Comparison of ENCODE assay signal across 22 mouse cellular contexts in the genomic region with DNA sequence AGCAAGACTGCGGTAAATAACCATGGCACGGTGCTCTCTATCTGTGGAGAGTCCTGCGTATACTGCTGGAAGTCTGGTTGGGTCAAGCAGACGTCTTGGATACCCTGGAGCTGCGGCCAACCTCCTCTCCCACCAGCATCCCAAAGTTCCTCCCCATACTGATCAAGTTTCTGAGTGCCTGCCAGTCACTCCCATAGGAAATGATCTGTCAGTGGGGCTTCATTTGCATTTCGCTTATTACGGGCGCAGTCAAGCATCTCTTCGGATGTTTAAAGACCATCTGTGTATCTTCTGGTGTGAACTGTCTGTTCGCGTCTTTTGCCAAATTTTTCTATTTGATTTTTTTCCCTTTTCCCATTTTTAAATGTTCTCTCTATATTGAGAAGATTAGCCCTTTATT. TPM values are rescaled to one million over a fixed set of nuclear protein-coding genes. Genes with fewer than 3 reads are reported as not detected.
DNase-seq lines count a peak whose midpoint lies in the region; ATAC-seq and TF ChIP-seq lines count a peak whose summit lies in the region.
"Had no signal": no experiment of that assay in that cellular context is flagged by ENCODE, and none has a peak within 500 bp of the region (broad histone marks: within the 10 kb centered on the region; RNA-seq: fewer than 3 reads in every experiment).

No protein-coding gene starts in this region.

- no peak overlapping the region for H3K4me3 ChIP-seq in forebrain, embryonic 15.5 days
- no peak overlapping the region for H3K4me3 ChIP-seq in forebrain, embryonic 11.5 days (ENCODE audit: low read depth, low read length)
- H3K4me3 ChIP-seq in midbrain, postnatal 0 days (ENCODE audit: low read depth, low read length) = no peak overlapping the region
- H3K4me3 ChIP-seq in midbrain, embryonic 14.5 days (replicated peaks; ENCODE audit: low read depth, low read length) = no peak overlapping the region
- H3K4me3 ChIP-seq: embryonic facial prominence, embryonic 12.5 days; hindbrain, embryonic 13.5 days; intestine, embryonic 15.5 days had no signal

- H3K4me2 ChIP-seq in forebrain, embryonic 15.5 days (replicated peaks) = peak overlapping the region; percentile 24; the same call in 1 of the 2 replicates
- H3K4me2 ChIP-seq in forebrain, embryonic 11.5 days (ENCODE audit: low read depth, low read length, severe bottlenecking) = no peak overlapping the region
- H3K4me2 ChIP-seq in midbrain, postnatal 0 days (ENCODE audit: low read depth, low read length, poor library complexity, severe bottlenecking) = no peak overlapping the region
- no peak overlapping the region for H3K4me2 ChIP-seq in midbrain, embryonic 14.5 days (ENCODE audit: low read length)

- no peak overlapping the region for H3K9ac ChIP-seq in forebrain, embryonic 15.5 days (replicated peaks)
- H3K9ac ChIP-seq in forebrain, embryonic 11.5 days (ENCODE audit: low read length) = no peak overlapping the region
- no peak overlapping the region for H3K9ac ChIP-seq in midbrain, postnatal 0 days (replicated peaks; ENCODE audit: low read length, poor library complexity, severe bottlenecking)
- H3K9ac ChIP-seq in midbrain, embryonic 14.5 days (replicated peaks; ENCODE audit: low read length) = no peak overlapping the region
- H3K9ac ChIP-seq: embryonic facial prominence, embryonic 12.5 days; hindbrain, embryonic 13.5 days; intestine, embryonic 15.5 days had no signal

- H3K9me3 ChIP-seq in forebrain, embryonic 15.5 days = no peaks in the 10 kb centered on the region
- H3K9me3 ChIP-seq in forebrain, embryonic 11.5 days (ENCODE audit: control insufficient read depth, low read length) = no peaks in the 10 kb centered on the region
- H3K9me3 ChIP-seq in midbrain, postnatal 0 days (ENCODE audit: low read length) = no peaks in the 10 kb centered on the region
- H3K9me3 ChIP-seq in midbrain, embryonic 14.5 days (ENCODE audit: control insufficient read depth, low read length) = no peaks in the 10 kb centered on the region
- H3K9me3 ChIP-seq: embryonic facial prominence, embryonic 12.5 days; heart, embryonic 13.5 days; hindbrain, embryonic 13.5 days; intestine, embryonic 15.5 days had no signal

- no peaks in the 10 kb centered on the region for H3K36me3 ChIP-seq in forebrain, embryonic 15.5 days
- no peaks in the 10 kb centered on the region for H3K36me3 ChIP-seq in forebrain, embryonic 11.5 days (ENCODE audit: control insufficient read depth, insufficient read depth, low read length)
- peaks cover 14% of the 10 kb centered on the region; the same call in 1 of the 2 replicates for H3K36me3 ChIP-seq in midbrain, postnatal 0 days (ENCODE audit: insufficient read depth, low read length)
- H3K36me3 ChIP-seq in midbrain, embryonic 14.5 days (ENCODE audit: control insufficient read depth, insufficient read depth, low read length) = peaks cover 11% of the 10 kb centered on the region
- H3K36me3 ChIP-seq: embryonic facial prominence, embryonic 12.5 days; intestine, embryonic 15.5 days had no signal

- H3K27ac ChIP-seq in forebrain, embryonic 15.5 days (replicated peaks) = peak overlapping the region; percentile 24
- H3K27ac ChIP-seq in forebrain, embryonic 11.5 days (ENCODE audit: low read depth, low read length) = no peak overlapping the region
- no peak overlapping the region for H3K27ac ChIP-seq in midbrain, postnatal 0 days (ENCODE audit: low read depth, low read length)
- no peak overlapping the region for H3K27ac ChIP-seq in midbrain, embryonic 14.5 days (replicated peaks; ENCODE audit: low read depth, low read length)
- H3K27ac ChIP-seq: embryonic facial prominence, embryonic 12.5 days; heart, embryonic 13.5 days; hindbrain, embryonic 13.5 days; intestine, embryonic 15.5 days had no signal

- WGBS in forebrain, embryonic 15.5 days = 47% methylated on average over 11 of the region's 11 CpGs
- 58% methylated on average over 11 of the region's 11 CpGs for WGBS in forebrain, embryonic 11.5 days
- WGBS in midbrain, postnatal 0 days = 60% methylated on average over 11 of the region's 11 CpGs
- 52% methylated on average over 11 of the region's 11 CpGs for WGBS in midbrain, embryonic 14.5 days

- ATAC-seq in forebrain, embryonic 15.5 days (replicated peaks) = peak; percentile 58
- no peak for ATAC-seq in forebrain, embryonic 11.5 days (replicated peaks; ENCODE audit: low FRiP score)
- ATAC-seq in midbrain, postnatal 0 days (ENCODE audit: low FRiP score) = no peak
- ATAC-seq in midbrain, embryonic 14.5 days (ENCODE audit: low FRiP score, low TSS enrichment) = no peak
- ATAC-seq: intestine, embryonic 15.5 days had no signal

- peaks cover 17% of the 10 kb centered on the region for H3K4me1 ChIP-seq in forebrain, embryonic 15.5 days
- H3K4me1 ChIP-seq in forebrain, embryonic 11.5 days (replicated peaks; ENCODE audit: control insufficient read depth, insufficient read depth, low read length) = 0 out of 2 replicates have a peak, but pooled peaks cover 1% of the 10 kb centered on the region
- no peaks in the 10 kb centered on the region for H3K4me1 ChIP-seq in midbrain, postnatal 0 days (ENCODE audit: insufficient read depth, low read length)
- no peaks in the 10 kb centered on the region for H3K4me1 ChIP-seq in midbrain, embryonic 14.5 days (ENCODE audit: control insufficient read depth, insufficient read depth, low read length)

- TF ChIP-seq CTCF in midbrain, postnatal 0 days (IDR thresholded peaks at IDR 0.05) = no peak

- DNase-seq in forebrain, embryonic 11.5 days (ENCODE audit: low spot score) = no peak
- peak; percentile 54 to 76 for DNase-seq in layer of hippocampus, adult 18-20 months (ENCODE audit: low spot score in 2 of 2)
- no peak for DNase-seq in layer of hippocampus, postnatal 10 days (ENCODE audit: low spot score in 2 of 2)
- DNase-seq in midbrain, postnatal 0 days (ENCODE audit: low spot score) = peak; percentile 10
- no peak for DNase-seq in midbrain, embryonic 14.5 days
- DNase-seq in urinary bladder, postnatal 36 days (ENCODE audit: low spot score in 2 of 2) = no peak
- DNase-seq: adrenal gland, adult 8-10 months; adrenal gland, postnatal 36 days; cerebellum, adult 11-12 months; cerebellum, adult 9-11 months; gastrocnemius, postnatal 36 days; heart, adult 11 months; heart, postnatal 4 days; kidney, adult 18-20 months had no signal

- no peaks in the 10 kb centered on the region for H3K27me3 ChIP-seq in forebrain, embryonic 15.5 days
- H3K27me3 ChIP-seq in forebrain, embryonic 11.5 days (ENCODE audit: control insufficient read depth, insufficient read depth, low read length) = no peaks in the 10 kb centered on the region
- no peaks in the 10 kb centered on the region for H3K27me3 ChIP-seq in midbrain, postnatal 0 days (ENCODE audit: insufficient read depth, low read length)
- H3K27me3 ChIP-seq in midbrain, embryonic 14.5 days (ENCODE audit: control insufficient read depth, insufficient read depth, low read length) = no peaks in the 10 kb centered on the region
- H3K27me3 ChIP-seq: heart, embryonic 13.5 days; hindbrain, embryonic 13.5 days; intestine, embryonic 15.5 days had no signal

RNA-seq across cellular contexts. Expression of a gene that starts 18.7 kb away (rescaled TPM):
- 19.3 and 22.7 TPM in 2 replicates for polyA plus RNA-seq in forebrain, embryonic 15.5 days (2015; fragmentation: Nextera tagmentation; extraction: Ambion mirVana)
- 18.2 and 19.6 TPM in 2 replicates for polyA plus RNA-seq in forebrain, embryonic 11.5 days (2014; fragmentation: Nextera tagmentation; extraction: Ambion mirVana)
- 100 to 1,000 TPM; 142 to 147 TPM for total RNA-seq in layer of hippocampus, adult 18-20 months (2021)
- total RNA-seq in layer of hippocampus, postnatal 10 days (2021) = 100 to 1,000 TPM; 103 to 110 TPM
- total RNA-seq in midbrain, postnatal 0 days (2014; rRNA removed) = 59.1 and 68.4 TPM in 2 replicates
- 33.9 and 40.7 TPM in 2 replicates for polyA plus RNA-seq in midbrain, postnatal 0 days (2015; fragmentation: Nextera tagmentation; extraction: Ambion mirVana)
- polyA plus RNA-seq in midbrain, embryonic 14.5 days (2014; fragmentation: Nextera tagmentation; extraction: Ambion mirVana) = 22.5 and 23.9 TPM in 2 replicates

RNA-seq across cellular contexts. Expression of a gene that starts 28.3 kb away (rescaled TPM):
- polyA plus RNA-seq in forebrain, embryonic 15.5 days (2015; fragmentation: Nextera tagmentation; extraction: Ambion mirVana) = 0.11 and 0.34 TPM in 2 replicates
- polyA plus RNA-seq in forebrain, embryonic 11.5 days (2014; fragmentation: Nextera tagmentation; extraction: Ambion mirVana) = 0.20 and 0.37 TPM in 2 replicates
- total RNA-seq in layer of hippocampus, adult 18-20 months (2021) = not detected
- under 1 TPM in 1 of 2 experiments, not detected in 1; 0.14 TPM for total RNA-seq in layer of hippocampus, postnatal 10 days (2021)
- 0.14 TPM in 1 of 2 replicates, not detected in the other for total RNA-seq in midbrain, postnatal 0 days (2014; rRNA removed)
- polyA plus RNA-seq in midbrain, postnatal 0 days (2015; fragmentation: Nextera tagmentation; extraction: Ambion mirVana) = 0.25 TPM in 2 replicates
- 0.15 and 0.17 TPM in 2 replicates for polyA plus RNA-seq in midbrain, embryonic 14.5 days (2014; fragmentation: Nextera tagmentation; extraction: Ambion mirVana)
- total RNA-seq: ES-E14 had no signal

RNA-seq across cellular contexts. Expression of a gene that starts 31.5 kb away (rescaled TPM):
- not detected in 2 replicates for polyA plus RNA-seq in forebrain, embryonic 15.5 days (2015; fragmentation: Nextera tagmentation; extraction: Ambion mirVana)
- not detected in 2 replicates for polyA plus RNA-seq in forebrain, embryonic 11.5 days (2014; fragmentation: Nextera tagmentation; extraction: Ambion mirVana)
- total RNA-seq in layer of hippocampus, adult 18-20 months (2021) = not detected
- total RNA-seq in layer of hippocampus, postnatal 10 days (2021) = not detected
- not detected in 2 replicates for total RNA-seq in midbrain, postnatal 0 days (2014; rRNA removed)
- polyA plus RNA-seq in midbrain, postnatal 0 days (2015; fragmentation: Nextera tagmentation; extraction: Ambion mirVana) = not detected in 2 replicates
- not detected in 2 replicates for polyA plus RNA-seq in midbrain, embryonic 14.5 days (2014; fragmentation: Nextera tagmentation; extraction: Ambion mirVana)
- total RNA-seq: adrenal gland, adult 8-10 months; adrenal gland, postnatal 36 days; ES-E14; gastrocnemius, adult 8-10 months; gastrocnemius, postnatal 36 days; heart, postnatal 4 days had no signal
- polyA plus RNA-seq: embryonic facial prominence, embryonic 12.5 days; heart, embryonic 13.5 days; heart, postnatal 0 days; hindbrain, embryonic 13.5 days had no signal

RNA-seq across cellular contexts. Expression of a gene that starts 38.0 kb away (rescaled TPM):
- not detected in 2 replicates for polyA plus RNA-seq in forebrain, embryonic 15.5 days (2015; fragmentation: Nextera tagmentation; extraction: Ambion mirVana)
- not detected in 2 replicates for polyA plus RNA-seq in forebrain, embryonic 11.5 days (2014; fragmentation: Nextera tagmentation; extraction: Ambion mirVana)
- not detected for total RNA-seq in layer of hippocampus, adult 18-20 months (2021)
- total RNA-seq in layer of hippocampus, postnatal 10 days (2021) = not detected
- not detected in 2 replicates for total RNA-seq in midbrain, postnatal 0 days (2014; rRNA removed)
- polyA plus RNA-seq in midbrain, postnatal 0 days (2015; fragmentation: Nextera tagmentation; extraction: Ambion mirVana) = not detected in 2 replicates
- polyA plus RNA-seq in midbrain, embryonic 14.5 days (2014; fragmentation: Nextera tagmentation; extraction: Ambion mirVana) = not detected in 2 replicates
- total RNA-seq: adrenal gland, adult 8-10 months; adrenal gland, postnatal 36 days; gastrocnemius, adult 8-10 months; gastrocnemius, postnatal 36 days; heart, postnatal 4 days had no signal
- polyA plus RNA-seq: embryonic facial prominence, embryonic 12.5 days; heart, embryonic 13.5 days; heart, postnatal 0 days had no signal

RNA-seq across cellular contexts. Expression of a gene that starts 41.4 kb away (rescaled TPM):
- 46.2 and 48.5 TPM in 2 replicates for polyA plus RNA-seq in forebrain, embryonic 15.5 days (2015; fragmentation: Nextera tagmentation; extraction: Ambion mirVana)
- polyA plus RNA-seq in forebrain, embryonic 11.5 days (2014; fragmentation: Nextera tagmentation; extraction: Ambion mirVana) = 22.1 and 24.1 TPM in 2 replicates
- total RNA-seq in layer of hippocampus, adult 18-20 months (2021) = 10 to 100 TPM; 85.5 to 88.9 TPM
- total RNA-seq in layer of hippocampus, postnatal 10 days (2021) = 10 to 100 TPM; 70.1 to 79.5 TPM
- 68.2 and 71.9 TPM in 2 replicates for total RNA-seq in midbrain, postnatal 0 days (2014; rRNA removed)
- 53.9 and 54.7 TPM in 2 replicates for polyA plus RNA-seq in midbrain, postnatal 0 days (2015; fragmentation: Nextera tagmentation; extraction: Ambion mirVana)
- polyA plus RNA-seq in midbrain, embryonic 14.5 days (2014; fragmentation: Nextera tagmentation; extraction: Ambion mirVana) = 45.4 and 54.2 TPM in 2 replicates

Comparison
In these comparisons a context has a peak if more than half of its experiments do, and no peak if none do; other contexts are left out.
1. DNase-seq: peak in layer of hippocampus, adult 18-20 months (2 of 2) and midbrain, postnatal 0 days (single experiment); none in forebrain, embryonic 11.5 days (single experiment), layer of hippocampus, postnatal 10 days (0 of 2), midbrain, embryonic 14.5 days (single experiment) and urinary bladder, postnatal 36 days (0 of 2).